26 mouse cellular contexts compared by ENCODE assay signal in the genomic region with DNA sequence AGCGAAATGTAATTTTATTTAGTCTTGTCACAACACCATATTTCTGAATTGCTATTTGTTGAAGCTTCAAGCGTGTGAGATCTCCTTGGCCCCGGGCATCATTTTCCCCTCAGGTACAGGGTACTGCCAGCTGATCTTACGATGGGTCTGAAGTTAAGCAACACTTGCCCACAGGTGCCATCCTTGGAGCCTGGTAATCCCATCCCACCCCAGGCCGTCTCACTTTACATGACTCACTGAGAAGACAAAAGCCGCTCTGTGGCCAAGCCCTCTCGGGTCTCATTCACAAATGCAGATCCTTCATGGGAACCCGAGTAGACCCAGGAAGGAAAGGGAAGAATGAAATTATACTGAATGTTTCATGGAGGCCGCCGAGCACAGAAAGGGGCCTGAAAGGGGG. TPM values are rescaled to one million over a fixed set of nuclear protein-coding genes. Genes with fewer than 3 reads are reported as not detected.
A peak's percentile ranks its signal among the peaks of the same experiment; 100 is the strongest.
DNase-seq lines count a peak whose midpoint lies in the region; ATAC-seq and TF ChIP-seq lines count a peak whose summit lies in the region.
"Had no signal": no experiment of that assay in that cellular context is flagged by ENCODE, and none has a peak within 500 bp of the region (broad histone marks: within the 10 kb centered on the region; RNA-seq: fewer than 3 reads in every experiment).

No protein-coding gene starts in this region.

- no peak overlapping the region for H3ac ChIP-seq in myocyte (ENCODE audit: control insufficient read depth, insufficient read length)

- H3K79me2 ChIP-seq in myocyte (ENCODE audit: control insufficient read depth, insufficient read depth) = no peaks in the 10 kb centered on the region

- H3K27ac ChIP-seq in forebrain, embryonic 10.5 days = no peak overlapping the region
- H3K27ac ChIP-seq in forebrain, embryonic 11.5 days (ENCODE audit: low read depth, low read length) = no peak overlapping the region
- peak overlapping the region; percentile 10; the same call in 1 of the 2 replicates for H3K27ac ChIP-seq in limb, embryonic 13.5 days
- no peak overlapping the region for H3K27ac ChIP-seq in limb, embryonic 10.5 days
- H3K27ac ChIP-seq: forebrain, embryonic 12.5 days; forebrain, embryonic 15.5 days; heart, embryonic 13.5 days; hindbrain, embryonic 12.5 days; hindbrain, embryonic 15.5 days had no signal

- H3K4me1 ChIP-seq in forebrain, embryonic 10.5 days = peaks cover 8% of the 10 kb centered on the region
- H3K4me1 ChIP-seq in forebrain, embryonic 11.5 days (replicated peaks; ENCODE audit: control insufficient read depth, insufficient read depth, low read length) = no peaks in the 10 kb centered on the region
- peaks cover 15% of the 10 kb centered on the region for H3K4me1 ChIP-seq in limb, embryonic 13.5 days
- H3K4me1 ChIP-seq in limb, embryonic 10.5 days = 0 out of 2 replicates have a peak, but pooled peaks cover 3% of the 10 kb centered on the region
- H3K4me1 ChIP-seq: forebrain, embryonic 15.5 days; heart, embryonic 13.5 days; hindbrain, embryonic 12.5 days; hindbrain, embryonic 15.5 days had no signal

- H3K4me3 ChIP-seq in forebrain, embryonic 10.5 days = no peak overlapping the region
- no peak overlapping the region for H3K4me3 ChIP-seq in forebrain, embryonic 11.5 days (ENCODE audit: low read depth, low read length)
- H3K4me3 ChIP-seq in limb, embryonic 13.5 days = no peak overlapping the region
- H3K4me3 ChIP-seq in limb, embryonic 10.5 days = no peak overlapping the region
- no peak overlapping the region for H3K4me3 ChIP-seq in myocyte
- H3K4me3 ChIP-seq: forebrain, embryonic 12.5 days; forebrain, embryonic 15.5 days; heart, embryonic 13.5 days; hindbrain, embryonic 12.5 days; hindbrain, embryonic 15.5 days had no signal

- peak; percentile 14 for DNase-seq in forebrain, embryonic 10.5 days (ENCODE audit: extremely low spot score, low spot score)
- DNase-seq in forebrain, embryonic 11.5 days (ENCODE audit: low spot score) = no peak
- DNase-seq in limb, embryonic 10.5 days (ENCODE audit: low spot score) = no peak
- DNase-seq: adrenal gland, adult 2 months; adrenal gland, postnatal 14 days; B cell, adult 2 months; cerebellum, adult 11 months; cerebellum, adult 2 months; cerebellum, adult 9-11 months; cerebellum, postnatal 25 days; gastrocnemius, postnatal 25 days; heart, postnatal 14 days; kidney, adult 2 months had no signal

- H3K27me3 ChIP-seq in forebrain, embryonic 10.5 days (ENCODE audit: poor library complexity, severe bottlenecking) = no peaks in the 10 kb centered on the region
- no peaks in the 10 kb centered on the region for H3K27me3 ChIP-seq in forebrain, embryonic 11.5 days (ENCODE audit: control insufficient read depth, insufficient read depth, low read length)
- no peaks in the 10 kb centered on the region for H3K27me3 ChIP-seq in limb, embryonic 13.5 days
- no peaks in the 10 kb centered on the region for H3K27me3 ChIP-seq in limb, embryonic 10.5 days (ENCODE audit: low read depth, poor library complexity, severe bottlenecking)
- H3K27me3 ChIP-seq in myocyte (ENCODE audit: control insufficient read depth, insufficient read depth, insufficient read length) = no peaks in the 10 kb centered on the region
- H3K27me3 ChIP-seq: forebrain, embryonic 12.5 days; forebrain, embryonic 15.5 days; heart, embryonic 13.5 days; hindbrain, embryonic 12.5 days; hindbrain, embryonic 15.5 days had no signal

- TF ChIP-seq POLR2A in myocyte (IDR thresholded peaks at IDR 0.05; ENCODE audit: insufficient read length, low read depth) = no peak

- H3K9ac ChIP-seq in forebrain, embryonic 11.5 days (ENCODE audit: low read length) = no peak overlapping the region
- no peak overlapping the region for H3K9ac ChIP-seq in limb, embryonic 13.5 days
- H3K9ac ChIP-seq: forebrain, embryonic 12.5 days; forebrain, embryonic 15.5 days; heart, embryonic 13.5 days; hindbrain, embryonic 12.5 days; hindbrain, embryonic 15.5 days had no signal

- no peaks in the 10 kb centered on the region for H3K36me3 ChIP-seq in forebrain, embryonic 10.5 days (replicated peaks)
- no peaks in the 10 kb centered on the region for H3K36me3 ChIP-seq in forebrain, embryonic 11.5 days (ENCODE audit: control insufficient read depth, insufficient read depth, low read length)
- H3K36me3 ChIP-seq in limb, embryonic 13.5 days = no peaks in the 10 kb centered on the region
- H3K36me3 ChIP-seq in limb, embryonic 10.5 days = no peaks in the 10 kb centered on the region
- no peaks in the 10 kb centered on the region for H3K36me3 ChIP-seq in myocyte (ENCODE audit: control insufficient read depth, insufficient read depth)
- H3K36me3 ChIP-seq: forebrain, embryonic 12.5 days; forebrain, embryonic 15.5 days; heart, embryonic 13.5 days; hindbrain, embryonic 12.5 days; hindbrain, embryonic 15.5 days had no signal

- H3K4me2 ChIP-seq in forebrain, embryonic 11.5 days (ENCODE audit: low read depth, low read length, severe bottlenecking) = no peak overlapping the region
- no peak overlapping the region for H3K4me2 ChIP-seq in limb, embryonic 13.5 days (replicated peaks)
- H3K4me2 ChIP-seq in myocyte (ENCODE audit: low read depth) = peak overlapping the region; percentile 34
- H3K4me2 ChIP-seq: forebrain, embryonic 12.5 days; forebrain, embryonic 15.5 days; heart, embryonic 13.5 days; hindbrain, embryonic 12.5 days; hindbrain, embryonic 15.5 days had no signal

- no peak for ATAC-seq in forebrain, embryonic 11.5 days (replicated peaks; ENCODE audit: low FRiP score)
- ATAC-seq in limb, embryonic 13.5 days (ENCODE audit: low FRiP score, low read depth) = no peak
- no peak for ATAC-seq in erythroblast, adult 5-6 weeks (replicated peaks; ENCODE audit: low FRiP score, poor library complexity, severe bottlenecking)
- ATAC-seq: CD4-positive, CD25-positive, alpha-beta regulatory T cell, adult 4 months; forebrain, embryonic 15.5 days; intestine, postnatal 0 days had no signal

- WGBS in forebrain, embryonic 10.5 days = 64% methylated on average over 10 of the region's 10 CpGs
- 62% methylated on average over 10 of the region's 10 CpGs for WGBS in forebrain, embryonic 11.5 days
- WGBS in limb, embryonic 13.5 days = 55% methylated on average over 10 of the region's 10 CpGs
- 72% methylated on average over 10 of the region's 10 CpGs for WGBS in limb, embryonic 10.5 days

- H3K9me3 ChIP-seq in forebrain, embryonic 10.5 days = peaks cover 13% of the 10 kb centered on the region; the same call in 1 of the 2 replicates
- H3K9me3 ChIP-seq in forebrain, embryonic 11.5 days (ENCODE audit: control insufficient read depth, low read length) = no peaks in the 10 kb centered on the region; the same call in 1 of the 2 replicates
- H3K9me3 ChIP-seq in limb, embryonic 13.5 days = 0 out of 2 replicates have a peak, but pooled peaks cover 5% of the 10 kb centered on the region
- no peaks in the 10 kb centered on the region for H3K9me3 ChIP-seq in limb, embryonic 10.5 days (replicated peaks)
- H3K9me3 ChIP-seq: forebrain, embryonic 15.5 days had no signal

TF ChIP-seq in myocyte, 11 proteins besides CTCF, POLR2A, EP300 and RAD21:
- TF ChIP-seq MYOD1 (IDR thresholded peaks at IDR 0.05; ENCODE audit: control insufficient read depth in 1 of 3, insufficient read length in 2 of 3, low read depth in 2 of 3) (peak in 2 of 3 experiments; percentile 33 to 68), SRF (IDR thresholded peaks at IDR 0.05; ENCODE audit: control insufficient read depth, insufficient read length, low read depth) (no peak), TCF3 (IDR thresholded peaks at IDR 0.05; ENCODE audit: insufficient read length, low read depth) (no peak), REST (IDR thresholded peaks at IDR 0.05; ENCODE audit: insufficient read depth, insufficient read length) (no peak), MYOG (IDR thresholded peaks at IDR 0.05; ENCODE audit: control insufficient read depth in 1 of 3, insufficient read depth in 1 of 3, insufficient read length in 2 of 3, low read depth in 2 of 3) (peak in 1 of 3 experiments; percentile 41), CEBPB (IDR thresholded peaks at IDR 0.05; ENCODE audit: insufficient read depth, poor library complexity, severe bottlenecking) (peak; percentile 62; the same call in 1 of the 2 replicates), TCF12 (IDR thresholded peaks at IDR 0.05; ENCODE audit: insufficient read depth, poor library complexity, severe bottlenecking) (peak; percentile 3), E2F4 (IDR thresholded peaks at IDR 0.05; ENCODE audit: insufficient read depth) (no peak), POLR2AphosphoS2 (IDR thresholded peaks at IDR 0.05; ENCODE audit: insufficient read length, low read depth) (no peak)
TF ChIP-seq in myocyte: peak in this region for 4.

RNA-seq across cellular contexts. Expression of gene Nfib, which starts 18.5 kb away (rescaled TPM):
- 16.0 and 21.8 TPM in 2 replicates for polyA plus RNA-seq in forebrain, embryonic 10.5 days (2016; fragmentation: Nextera tagmentation; extraction: Ambion mirVana)
- 49.7 and 58.4 TPM in 2 replicates for polyA plus RNA-seq in forebrain, embryonic 11.5 days (2014; fragmentation: Nextera tagmentation; extraction: Ambion mirVana)
- 119 and 121 TPM in 2 replicates for polyA plus RNA-seq in limb, embryonic 13.5 days (2015; fragmentation: Nextera tagmentation; extraction: Ambion mirVana)
- 13.5 and 23.4 TPM in 2 replicates for polyA plus RNA-seq in limb, embryonic 10.5 days (2016; fragmentation: Nextera tagmentation; extraction: Ambion mirVana)
- polyA plus RNA-seq in myocyte (2012; fragmentation: generic; extraction: Trizol) = 7.7 TPM
- total RNA-seq in erythroblast, adult 5-6 weeks (2015; ENCODE audit: low replicate concordance) = not detected in 2 replicates
- not detected in 2 replicates for total RNA-seq in erythroblast, adult 5-6 weeks (2017; ENCODE audit: low replicate concordance)
- total RNA-seq: common myeloid progenitor, adult 5-6 weeks; granulocyte monocyte progenitor cell, adult 5-6 weeks; MEL had no signal
